Mouse (Mus musculus) neural tube, embryonic 13.5 days (tissue): ENCODE measurements around the gene Rpl23. TPM values are rescaled to one million over a fixed set of nuclear protein-coding genes. Genes with fewer than 3 reads are reported as not detected.

Source experiments
- ATAC-seq: fragments of 200-750 bp; cut with Nextera tagmentation; 2 replicates; pipeline ENCODE4 v1.8.0; 2017; ENCODE audit warnings: low read depth, mild to moderate bottlenecking, moderate TSS enrichment, moderate library complexity
- H3K27ac ChIP-seq: fragments of 300-500 bp; sonication (generic); replicated peaks from 2 replicates; pipeline ENCODE4 v1.5.1; 2015; ENCODE audit warnings: moderate library complexity, mild to moderate bottlenecking, inconsistent platforms
- H3K27me3 ChIP-seq: fragments of 300-500 bp; sonication (generic); 2 replicates; pipeline ENCODE4 v1.6.1; 2015; ENCODE audit warnings: mild to moderate bottlenecking, inconsistent platforms
- H3K36me3 ChIP-seq: fragments of 300-500 bp; sonication (generic); 2 replicates; pipeline ENCODE4 v1.6.1; 2015; ENCODE audit warnings: mild to moderate bottlenecking, inconsistent platforms
- H3K4me1 ChIP-seq: fragments of 300-500 bp; sonication (generic); replicated peaks from 2 replicates; pipeline ENCODE4 v1.6.1; 2015; ENCODE audit warnings: inconsistent platforms
- H3K4me2 ChIP-seq: fragments of 300-500 bp; sonication (generic); 2 replicates; pipeline ENCODE4 v1.6.1; 2015; ENCODE audit warnings: inconsistent platforms, mild to moderate bottlenecking, moderate library complexity
- H3K4me3 ChIP-seq: fragments of 300-500 bp; sonication (generic); 2 replicates; pipeline ENCODE4 v1.5.1; 2015; ENCODE audit warnings: mild to moderate bottlenecking, inconsistent platforms
- H3K9ac ChIP-seq: fragments of 300-500 bp; sonication (generic); 2 replicates; pipeline ENCODE4 v1.6.1; 2015; ENCODE audit warnings: moderate library complexity, mild to moderate bottlenecking, inconsistent platforms
- H3K9me3 ChIP-seq: fragments of 300-500 bp; sonication (generic); 2 replicates; pipeline ENCODE4 v1.6.1; 2016; ENCODE audit warnings: inconsistent platforms
- WGBS: fragments of 180-500 bp; shearing (Covaris S2); methylation state at CpG from one replicate; pipeline ENCODE4 v1.1.7; 2015; 5-methylcytosine and 5-hydroxymethylcytosine counted together
- polyA plus RNA-seq: library from polyadenylated mRNA; unstranded; fragments of >200 nt; fragmentation: Nextera tagmentation; extraction: Ambion mirVana; gene quantifications from 2 replicates; pipeline ENCODE4 v1.2.1, GENCODE M21; 2015

Gene Rpl23
- polyA plus RNA-seq, 1 experiment from 2014 or later = 415 TPM

DNA sequence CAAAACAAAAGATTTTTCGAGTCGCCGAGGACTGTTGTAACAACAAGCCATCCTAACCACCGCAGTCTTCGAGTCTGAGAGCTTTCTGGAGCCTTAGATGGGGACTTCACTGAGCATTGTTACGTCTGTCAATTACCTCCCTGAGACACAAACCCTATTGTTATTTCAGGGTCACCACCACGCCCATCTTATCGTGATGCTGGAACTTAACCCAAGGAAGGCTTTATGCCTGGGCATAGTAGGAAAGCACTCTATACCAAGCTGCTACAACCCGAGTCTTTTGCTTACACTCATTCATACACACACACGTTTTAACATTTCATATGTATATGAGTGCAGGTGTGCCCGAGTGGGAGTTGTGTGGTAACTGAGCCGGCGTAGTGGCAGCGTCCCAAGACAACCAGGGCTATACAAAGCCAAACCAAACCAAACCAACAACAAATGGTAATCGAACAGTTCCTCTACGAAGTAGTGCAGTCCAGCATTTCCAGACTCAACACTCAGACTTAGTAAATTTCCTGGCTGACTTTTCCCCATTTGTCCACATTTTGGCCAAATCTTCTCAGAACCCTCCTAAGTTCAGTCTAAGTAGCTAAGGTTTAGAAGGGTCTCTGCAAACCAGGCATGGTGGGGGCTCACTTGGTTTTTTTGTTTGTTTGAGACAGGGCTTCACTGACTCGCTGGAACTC, 6.3 kb downstream of the Rpl23 start, which contains the start of gene 1700001P01Rik:
Gene 1700001P01Rik, minus strand, starts transcription at position 111 of the 689 bp plus-strand sequence.
- 0 out of 2 replicates have a peak within 1 kb of the TSS, but pooled peaks have one; percentile 8 for H3K9ac ChIP-seq
- ATAC-seq = no peak
- no peak within 1 kb of the TSS for H3K4me2 ChIP-seq
- WGBS = 41% methylated on average over 17 of the region's 17 CpGs
- H3K4me1 ChIP-seq = peaks cover 18% of the 10 kb centered on the region
- H3K27ac ChIP-seq = no peak within 1 kb of the TSS
- H3K9me3 ChIP-seq = no peaks in the 10 kb centered on the region
- H3K36me3 ChIP-seq = peaks cover 62% of the 10 kb centered on the region
- no peaks in the 10 kb centered on the region for H3K27me3 ChIP-seq
- no peak within 1 kb of the TSS for H3K4me3 ChIP-seq

GRCm38 (mm10) chr11:97775186-97775585, 7.1 kb downstream of the Rpl23 start:
- H3K27ac ChIP-seq = no peak overlapping the region
- no peaks in the 10 kb centered on the region for H3K27me3 ChIP-seq
- no peak overlapping the region for H3K4me3 ChIP-seq
- peaks cover 57% of the 10 kb centered on the region for H3K36me3 ChIP-seq
- H3K9ac ChIP-seq = no peak overlapping the region
- no peak for ATAC-seq
- no peaks in the 10 kb centered on the region for H3K9me3 ChIP-seq
- 80% methylated on average over 13 of the region's 13 CpGs for WGBS
- H3K4me2 ChIP-seq = no peak overlapping the region
- peaks cover 10% of the 10 kb centered on the region for H3K4me1 ChIP-seq

DNA sequence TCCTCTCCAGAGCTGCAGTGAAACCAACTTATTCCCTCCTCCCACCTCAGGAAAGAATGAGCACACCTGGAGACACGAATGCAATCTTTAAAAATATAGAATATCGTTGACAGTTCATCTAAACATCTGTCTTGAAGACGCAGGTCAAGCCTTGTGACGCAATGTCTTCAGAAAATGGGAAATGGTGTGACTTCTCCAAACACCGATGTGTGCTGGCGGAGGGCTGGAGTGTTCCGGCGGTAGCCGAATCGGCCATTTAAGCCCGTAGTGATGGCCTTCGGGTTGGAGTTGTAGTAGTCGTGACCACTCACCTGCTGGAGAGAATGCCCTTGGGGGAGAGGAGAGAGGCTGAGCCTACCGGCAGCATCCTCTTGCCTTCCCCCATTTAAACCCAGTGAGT, 10.8 kb downstream of the Rpl23 start:
- Histone ChIP-seq H3K4me2 (no peak overlapping the region), H3K4me1 (peaks cover 4% of the 10 kb centered on the region), H3K27me3 (no peaks in the 10 kb centered on the region), H3K27ac (no peak overlapping the region), H3K4me3 (no peak overlapping the region), H3K9me3 (no peaks in the 10 kb centered on the region), H3K36me3 (peaks cover 21% of the 10 kb centered on the region), H3K9ac (no peak overlapping the region)
- WGBS = 83% methylated on average over 14 of the region's 14 CpGs
- ATAC-seq = no peak

- 0 out of 2 replicates have a peak, but pooled peaks cover 6% of the 10 kb centered on the region for H3K36me3 ChIP-seq
- no peak overlapping the region for H3K27ac ChIP-seq
- no peak overlapping the region for H3K4me2 ChIP-seq
- WGBS = 39% methylated on average over 2 of the region's 2 CpGs
- no peaks in the 10 kb centered on the region for H3K27me3 ChIP-seq
- H3K9ac ChIP-seq = no peak overlapping the region
- no peaks in the 10 kb centered on the region for H3K9me3 ChIP-seq
- no peak overlapping the region for H3K4me3 ChIP-seq
- H3K4me1 ChIP-seq = peaks cover 17% of the 10 kb centered on the region
- no peak for ATAC-seq
Measured at GRCm38 (mm10) chr11:97769704-97770103, 12.5 kb downstream of the Rpl23 start.

GRCm38 (mm10) chr11:97766154-97766881, 15.9 kb downstream of the Rpl23 start, which contains the start of gene Cwc25:
Gene Cwc25 (minus strand): TSS chr11:97766556.
- Histone ChIP-seq H3K4me1 (peaks cover 22% of the 10 kb centered on the region), H3K4me2 (peak within 1 kb of the TSS; percentile 84), H3K27me3 (no peaks in the 10 kb centered on the region), H3K4me3 (peak within 1 kb of the TSS; percentile 86), H3K9ac (peak within 1 kb of the TSS; percentile 93), H3K9me3 (no peaks in the 10 kb centered on the region), H3K36me3 (peaks cover 33% of the 10 kb centered on the region), H3K27ac (peak within 1 kb of the TSS; percentile 91)
- 1% methylated on average over 38 of the region's 38 CpGs for WGBS
- peak; percentile 94 for ATAC-seq

DNA sequence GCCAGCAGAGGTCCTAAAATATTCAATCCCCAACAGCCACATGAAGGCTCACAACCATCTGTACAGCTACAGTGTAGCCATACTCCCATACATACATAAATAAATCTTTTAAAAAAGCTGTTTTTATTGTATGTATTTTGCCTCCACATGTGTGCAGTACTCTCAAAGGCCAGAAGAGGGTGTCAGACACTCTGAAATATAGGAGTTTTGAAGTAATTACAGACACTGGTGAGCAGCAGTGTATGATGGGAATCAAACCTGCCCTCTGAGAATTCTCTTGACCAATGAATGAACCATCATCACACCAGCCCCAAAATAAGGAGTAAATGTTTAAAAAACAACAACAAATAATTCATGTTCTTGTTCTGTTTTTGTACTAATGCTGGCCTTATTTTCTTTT, 20.6 kb downstream of the Rpl23 start:
- no peaks in the 10 kb centered on the region for H3K9me3 ChIP-seq
- H3K4me3 ChIP-seq = no peak overlapping the region
- peaks cover 72% of the 10 kb centered on the region for H3K36me3 ChIP-seq

GRCm38 (mm10) chr11:97758942-97759341, 23.3 kb downstream of the Rpl23 start:
- no peaks in the 10 kb centered on the region for H3K27me3 ChIP-seq

More for the DNA sequence above, 20.6 kb downstream of the Rpl23 start:
- Histone ChIP-seq H3K27me3 (no peaks in the 10 kb centered on the region), H3K4me2 (no peak overlapping the region), H3K9ac (no peak overlapping the region), H3K4me1 (peaks cover 18% of the 10 kb centered on the region), H3K27ac (no peak overlapping the region)
- ATAC-seq = no peak

GRCm38 (mm10) chr11:97758125-97758524, 24.1 kb downstream of the Rpl23 start:
- WGBS = 94% methylated on average over 1 of the region's 1 CpGs
- Histone ChIP-seq H3K4me3 (no peak overlapping the region), H3K9ac (no peak overlapping the region), H3K27ac (no peak overlapping the region), H3K4me1 (no peaks in the 10 kb centered on the region), H3K27me3 (no peaks in the 10 kb centered on the region), H3K9me3 (no peaks in the 10 kb centered on the region), H3K36me3 (peaks cover 96% of the 10 kb centered on the region), H3K4me2 (no peak overlapping the region)
- ATAC-seq = no peak

More at GRCm38 (mm10) chr11:97758942-97759341, 23.3 kb downstream of the Rpl23 start:
- ATAC-seq = no peak
- Histone ChIP-seq H3K4me2 (no peak overlapping the region), H3K4me3 (no peak overlapping the region), H3K4me1 (no peaks in the 10 kb centered on the region), H3K9ac (no peak overlapping the region), H3K36me3 (peaks cover 90% of the 10 kb centered on the region), H3K27ac (no peak overlapping the region), H3K9me3 (no peaks in the 10 kb centered on the region)
- 85% methylated on average over 6 of the region's 6 CpGs for WGBS

- Histone ChIP-seq H3K27me3 (no peaks in the 10 kb centered on the region), H3K9me3 (no peaks in the 10 kb centered on the region), H3K4me2 (no peak overlapping the region), H3K9ac (no peak overlapping the region), H3K4me1 (no peaks in the 10 kb centered on the region), H3K4me3 (no peak overlapping the region), H3K27ac (no peak overlapping the region), H3K36me3 (peaks cover 93% of the 10 kb centered on the region)
- WGBS = 95% methylated on average over 8 of the region's 8 CpGs
- ATAC-seq = no peak
Measured at GRCm38 (mm10) chr11:97753277-97753676, 29.0 kb downstream of the Rpl23 start.

- Histone ChIP-seq H3K36me3 (peaks cover 73% of the 10 kb centered on the region), H3K27ac (no peak overlapping the region), H3K4me1 (peaks cover 5% of the 10 kb centered on the region), H3K4me2 (no peak overlapping the region), H3K9ac (no peak overlapping the region), H3K9me3 (no peaks in the 10 kb centered on the region), H3K27me3 (no peaks in the 10 kb centered on the region), H3K4me3 (no peak overlapping the region)
- WGBS = 90% methylated on average over 5 of the region's 5 CpGs
- ATAC-seq = no peak
Measured at GRCm38 (mm10) chr11:97748496-97748895, 33.7 kb downstream of the Rpl23 start.

- Histone ChIP-seq H3K27ac (no peak overlapping the region), H3K36me3 (peaks cover 65% of the 10 kb centered on the region), H3K4me2 (no peak overlapping the region), H3K9me3 (no peaks in the 10 kb centered on the region), H3K4me1 (peaks cover 12% of the 10 kb centered on the region), H3K27me3 (no peaks in the 10 kb centered on the region), H3K9ac (no peak overlapping the region), H3K4me3 (no peak overlapping the region)
- no peak for ATAC-seq
- 89% methylated on average over 8 of the region's 8 CpGs for WGBS
Measured at GRCm38 (mm10) chr11:97747773-97748172, 34.5 kb downstream of the Rpl23 start.

DNA sequence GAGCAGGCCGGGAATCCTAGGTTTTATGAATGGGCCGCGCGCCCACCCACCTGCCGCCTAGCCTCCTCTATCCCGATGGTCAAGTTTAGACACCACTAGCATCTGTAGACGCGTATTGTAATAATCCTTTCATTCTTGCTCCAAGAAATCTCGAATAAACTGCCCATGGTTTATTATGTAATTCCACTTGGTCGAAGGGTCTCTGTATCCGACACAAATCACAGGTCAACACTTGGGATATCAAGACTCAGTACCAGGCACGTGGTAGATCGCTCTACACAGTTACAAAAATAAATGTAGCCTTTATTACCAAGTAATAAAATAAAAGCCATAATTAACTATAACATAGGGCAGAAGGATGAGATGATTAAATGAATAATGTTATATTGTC, 36.9 kb downstream of the Rpl23 start:
- Histone ChIP-seq H3K4me1 (peaks cover 28% of the 10 kb centered on the region), H3K27me3 (no peaks in the 10 kb centered on the region), H3K9me3 (no peaks in the 10 kb centered on the region), H3K4me2 (peak overlapping the region; percentile 53), H3K4me3 (peak overlapping the region; percentile 80), H3K36me3 (peaks cover 43% of the 10 kb centered on the region), H3K27ac (no peak overlapping the region), H3K9ac (no peak overlapping the region)
- ATAC-seq = peak; percentile 13
- 11% methylated on average over 13 of the region's 13 CpGs for WGBS
